Mouse (Mus musculus) lung, adult 2 months (tissue): ENCODE data around the gene Map1a.

Source experiments
- CTCF ChIP-seq: fragments of 200-500 bp; IDR thresholded peaks from 2 replicates; pipeline ENCODE4 v1.5.1; 2011; ENCODE audit warnings: mild to moderate bottlenecking, low read length, control low read depth; ENCODE audit not compliant: insufficient read depth
- POLR2A ChIP-seq: fragments of 200-500 bp; IDR thresholded peaks from 2 replicates; pipeline ENCODE4 v1.6.1; 2011; ENCODE audit warnings: low read depth, mild to moderate bottlenecking, control low read depth, low read length, borderline replicate concordance; ENCODE audit errors: extremely low read depth

- TF ChIP-seq POLR2A (no peak), CTCF (no peak)
Observed at GRCm38 (mm10) chr2:121354378-121354777, 65.0 kb downstream of the Map1a start.
